Mouse (Mus musculus): ENCODE measurements around the gene Jph3.

The Jph3 gene

GRCm38 (mm10) chr8:121729323-121729722 lies at the start of gene Jph3:
Jph3 (plus strand) TSS chr8:121729623.
- DNase-seq (ENCODE audit: low spot score in 2 of 2), result no peak

- no peak for DNase-seq (ENCODE audit: low spot score in 2 of 2)
Observed at GRCm38 (mm10) chr8:121680896-121681295, 48.5 kb upstream of the Jph3 start.

- no peak for DNase-seq (ENCODE audit: low spot score in 2 of 2)
Observed at GRCm38 (mm10) chr8:121681457-121681856, 48.0 kb upstream of the Jph3 start.

GRCm38 (mm10) chr8:121683083-121683832 lies 46.2 kb upstream of the Jph3 start:
- no peak for DNase-seq (ENCODE audit: low spot score in 2 of 2)

- DNase-seq (ENCODE audit: low spot score in 2 of 2), result peak in 1 of 2 experiments; percentile 51
Observed at GRCm38 (mm10) chr8:121685419-121685818, 44.0 kb upstream of the Jph3 start.

GRCm38 (mm10) chr8:121687455-121688161 lies 41.8 kb upstream of the Jph3 start:
- DNase-seq (ENCODE audit: low spot score in 2 of 2), result no peak

- DNase-seq (ENCODE audit: low spot score in 2 of 2), result no peak
Observed at GRCm38 (mm10) chr8:121688496-121688895, 40.9 kb upstream of the Jph3 start.

- peak in 1 of 2 experiments; percentile 61 for DNase-seq (ENCODE audit: low spot score in 2 of 2)
Observed at GRCm38 (mm10) chr8:121694453-121694852, 35.0 kb upstream of the Jph3 start.

- no peak for DNase-seq (ENCODE audit: low spot score in 2 of 2)
Observed at GRCm38 (mm10) chr8:121695585-121696184, 33.7 kb upstream of the Jph3 start.

GRCm38 (mm10) chr8:121697735-121698614 lies 31.4 kb upstream of the Jph3 start:
- no peak for DNase-seq (ENCODE audit: low spot score in 2 of 2)

GRCm38 (mm10) chr8:121698615-121699101 lies 30.8 kb upstream of the Jph3 start:
- no peak for DNase-seq (ENCODE audit: low spot score in 2 of 2)

- DNase-seq (ENCODE audit: low spot score in 2 of 2), result no peak
Observed at GRCm38 (mm10) chr8:121699936-121700335, 29.5 kb upstream of the Jph3 start.

GRCm38 (mm10) chr8:121705174-121705573 lies 24.2 kb upstream of the Jph3 start:
- DNase-seq (ENCODE audit: low spot score in 2 of 2), result no peak

- no peak for DNase-seq (ENCODE audit: low spot score in 2 of 2)
Observed at GRCm38 (mm10) chr8:121706956-121707355, 22.5 kb upstream of the Jph3 start.

- no peak for DNase-seq (ENCODE audit: low spot score in 2 of 2)
Observed at GRCm38 (mm10) chr8:121708406-121708805, 21.0 kb upstream of the Jph3 start.

GRCm38 (mm10) chr8:121717502-121717901 lies 11.9 kb upstream of the Jph3 start:
- DNase-seq (ENCODE audit: low spot score in 2 of 2), result no peak

GRCm38 (mm10) chr8:121717982-121718425 lies 11.4 kb upstream of the Jph3 start:
- DNase-seq (ENCODE audit: low spot score in 2 of 2), result peak; percentile 83 to 95

- no peak for DNase-seq (ENCODE audit: low spot score in 2 of 2)
Observed at GRCm38 (mm10) chr8:121718925-121719324, 10.5 kb upstream of the Jph3 start.

- DNase-seq (ENCODE audit: low spot score in 2 of 2), result no peak
Observed at GRCm38 (mm10) chr8:121721072-121721471, 8.4 kb upstream of the Jph3 start.

GRCm38 (mm10) chr8:121723846-121724245 lies 5.6 kb upstream of the Jph3 start:
- no peak for DNase-seq (ENCODE audit: low spot score in 2 of 2)

GRCm38 (mm10) chr8:121727164-121727563 lies 2.3 kb upstream of the Jph3 start:
- no peak for DNase-seq (ENCODE audit: low spot score in 2 of 2)
